Mouse (Mus musculus) liver, embryonic 14.5 days (tissue): ENCODE measurements around the gene C530008M17Rik. TPM values are rescaled to one million over a fixed set of nuclear protein-coding genes. Genes with fewer than 3 reads are reported as not detected.

ENCODE experiments used
- ATAC-seq: fragments of 200-750 bp; cut with Nextera tagmentation; 2 replicates; pipeline ENCODE4 v1.8.0; 2017; ENCODE audit warnings: moderate number of reproducible peaks, mild to moderate bottlenecking, moderate library complexity; ENCODE audit not compliant: insufficient read depth
- DNase-seq, 3 experiments: peaks; one replicate each; pipeline ENCODE4 v3.0.0-alpha.2; 2012 to 2013; ENCODE audit warnings: low read depth in 3 of 3, low spot score in 3 of 3
- H3K27ac ChIP-seq: fragments of 300-500 bp; sonication (generic); 2 replicates; pipeline ENCODE4 v1.5.1; 2014; ENCODE audit warnings: moderate library complexity, mild to moderate bottlenecking, control low read depth, inconsistent platforms
- H3K27me3 ChIP-seq: fragments of 300-500 bp; sonication (generic); 2 replicates; pipeline ENCODE4 v1.6.1; 2014; ENCODE audit warnings: mild to moderate bottlenecking, low read length, moderate library complexity; ENCODE audit not compliant: control insufficient read depth, insufficient read depth
- H3K36me3 ChIP-seq: fragments of 300-500 bp; sonication (generic); replicated peaks from 2 replicates; pipeline ENCODE4 v1.6.1; 2014; ENCODE audit warnings: low read depth; ENCODE audit not compliant: control insufficient read depth, insufficient read depth
- H3K4me1 ChIP-seq, 2 experiments: fragments of 200-500 bp in 1 of 2; fragments of 300-500 bp in 1 of 2; sonication (generic) in 1 of 2; replicated peaks; 2 replicates each; pipeline ENCODE4 v1.6.1; 2012 to 2014; ENCODE audit warnings: antibody characterized with exemption in 1 of 2, inconsistent platforms in 1 of 2, low read length in 1 of 2; ENCODE audit not compliant: control insufficient read depth in 2 of 2, insufficient read depth in 2 of 2
- H3K4me2 ChIP-seq: fragments of 300-500 bp; sonication (generic); 2 replicates; pipeline ENCODE4 v1.6.1; 2014; ENCODE audit warnings: low read depth, mild to moderate bottlenecking, control low read depth, moderate library complexity
- H3K4me3 ChIP-seq, 2 experiments: fragments of 200-500 bp in 1 of 2; fragments of 300-500 bp in 1 of 2; sonication (generic) in 1 of 2; 2 replicates each; pipeline ENCODE4 v1.5.1; 2012 to 2014; ENCODE audit warnings: low read depth in 2 of 2, low read length in 2 of 2, mild to moderate bottlenecking in 2 of 2, control low read depth in 1 of 2, inconsistent platforms in 1 of 2, moderate library complexity in 1 of 2; ENCODE audit not compliant: insufficient read depth in 1 of 2
- H3K9ac ChIP-seq: fragments of 300-500 bp; sonication (generic); replicated peaks from 2 replicates; pipeline ENCODE4 v1.6.1; 2014; ENCODE audit warnings: mild to moderate bottlenecking, control low read depth, moderate library complexity
- H3K9me3 ChIP-seq: fragments of 300-500 bp; sonication (generic); 2 replicates; pipeline ENCODE4 v1.6.1; 2016; ENCODE audit warnings: low read length, mixed read lengths; ENCODE audit not compliant: control insufficient read depth
- CTCF ChIP-seq: IDR thresholded peaks from 2 replicates; pipeline ENCODE4 v1.5.1; 2016; ENCODE audit warnings: antibody characterized with exemption, low read depth, control low read depth
- EP300 ChIP-seq: IDR thresholded peaks from 2 replicates; pipeline ENCODE4 v1.6.1; 2016; ENCODE audit warnings: antibody characterized with exemption, low read depth
- WGBS: fragments of 180-500 bp; shearing (Covaris S2); extraction: QIAGEN DNeasy Blood & Tissue Kit; methylation state at CpG from one replicate; pipeline ENCODE4 v1.1.7; 2014; ENCODE audit not compliant: insufficient replicate concordance; 5-methylcytosine and 5-hydroxymethylcytosine counted together
- polyA plus RNA-seq, 2 experiments: library from polyadenylated mRNA; depleted of rRNA in 1 of 2; stranded (reverse) in 1 of 2; unstranded in 1 of 2; fragments of >200 nt; fragmentation: Nextera tagmentation in 1 of 2; extraction: Ambion mirVana in 1 of 2; gene quantifications; 2 replicates each; pipeline versions ENCODE4 v1.2.1 to v1.2.3; 2012 to 2014

Gene C530008M17Rik
- polyA plus RNA-seq, 2 experiments = 4.3 to 7.7 TPM

DNA sequence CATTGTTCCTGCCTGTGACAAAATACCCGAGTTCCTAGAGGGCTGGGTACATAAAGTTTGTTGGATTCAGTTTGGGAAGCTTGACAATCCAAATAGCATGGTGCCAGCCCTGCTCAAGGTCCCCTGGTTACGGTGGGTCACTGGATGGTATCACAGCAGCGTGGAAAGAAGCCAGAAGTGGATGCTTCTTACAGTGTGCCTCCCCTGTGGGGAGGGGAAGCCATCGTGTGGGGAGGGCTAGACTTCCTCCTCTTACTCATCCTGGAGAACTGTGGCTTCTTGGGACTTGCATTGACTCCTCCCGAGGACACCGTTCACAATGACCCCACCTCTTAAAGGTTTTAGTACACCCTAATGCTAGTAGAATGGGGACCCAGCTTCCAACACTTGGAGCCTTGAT, 183.5 kb downstream of the C530008M17Rik start:
- no peak for ATAC-seq
- Histone ChIP-seq H3K9ac (no peak overlapping the region), H3K27me3 (no peaks in the 10 kb centered on the region), H3K4me1 (no peaks in the 10 kb centered on the region), H3K27ac (no peak overlapping the region), H3K9me3 (no peaks in the 10 kb centered on the region), H3K4me3 (no peak overlapping the region), H3K36me3 (no peaks in the 10 kb centered on the region), H3K4me2 (no peak overlapping the region)
- 64% methylated on average over 6 of the region's 6 CpGs for WGBS
- TF ChIP-seq EP300 = no peak
- no peak for TF ChIP-seq CTCF
- DNase-seq = no peak

DNA sequence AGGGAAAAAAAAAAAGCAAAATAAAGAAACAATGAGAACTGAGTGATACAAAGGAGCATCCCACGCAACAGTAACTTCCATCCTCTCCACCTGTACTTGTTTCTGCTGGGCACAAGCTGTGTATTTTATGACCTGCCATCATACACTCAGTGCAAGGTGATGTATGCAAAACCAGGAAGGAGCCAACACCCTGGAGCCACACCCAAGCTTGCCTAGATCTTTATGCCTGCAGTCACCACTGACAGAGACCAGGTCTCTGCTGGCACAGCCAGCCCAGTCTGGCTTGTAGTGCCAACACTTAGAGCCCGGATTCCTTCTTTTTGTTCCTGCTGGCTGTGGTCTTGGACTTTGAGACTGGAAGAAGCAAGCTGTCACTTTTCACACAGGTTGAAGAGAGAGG, 185.5 kb downstream of the C530008M17Rik start:
- no peak for DNase-seq
- Histone ChIP-seq H3K27me3 (no peaks in the 10 kb centered on the region), H3K9me3 (no peaks in the 10 kb centered on the region), H3K36me3 (no peaks in the 10 kb centered on the region), H3K4me1 (no peaks in the 10 kb centered on the region), H3K4me2 (no peak overlapping the region), H3K9ac (no peak overlapping the region), H3K27ac (no peak overlapping the region), H3K4me3 (no peak overlapping the region)
- no peak for TF ChIP-seq CTCF
- no peak for TF ChIP-seq EP300
- 73% methylated on average over 2 of the region's 2 CpGs for WGBS
- ATAC-seq = no peak

DNA sequence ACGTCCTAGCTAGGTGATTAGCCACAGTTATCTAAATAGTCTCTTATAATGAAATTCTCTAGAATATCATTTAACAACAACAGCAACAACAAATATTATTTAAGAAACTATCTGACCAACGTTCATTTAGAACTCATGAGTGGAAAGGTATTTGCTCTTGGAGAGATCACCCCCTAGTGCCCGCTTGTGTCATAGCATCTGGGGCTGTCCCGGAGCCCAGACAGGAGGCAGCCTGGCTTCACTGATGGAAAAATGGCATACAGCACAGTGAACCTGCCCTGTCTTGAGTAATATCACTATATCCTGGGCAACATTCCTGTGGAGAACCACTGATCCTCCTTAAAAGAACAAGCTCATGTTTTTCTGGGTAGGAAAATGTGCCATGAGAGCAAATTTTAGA, 187.1 kb downstream of the C530008M17Rik start:
- Histone ChIP-seq H3K4me1 (no peaks in the 10 kb centered on the region), H3K36me3 (no peaks in the 10 kb centered on the region), H3K27ac (no peak overlapping the region), H3K9ac (no peak overlapping the region), H3K27me3 (no peaks in the 10 kb centered on the region), H3K9me3 (no peaks in the 10 kb centered on the region), H3K4me2 (no peak overlapping the region), H3K4me3 (no peak overlapping the region)
- WGBS = 16% methylated on average over 4 of the region's 4 CpGs
- ATAC-seq = no peak
- TF ChIP-seq CTCF = peak; percentile 86
- no peak for TF ChIP-seq EP300
- DNase-seq = peak; percentile 23 to 33 (median 28)

DNA sequence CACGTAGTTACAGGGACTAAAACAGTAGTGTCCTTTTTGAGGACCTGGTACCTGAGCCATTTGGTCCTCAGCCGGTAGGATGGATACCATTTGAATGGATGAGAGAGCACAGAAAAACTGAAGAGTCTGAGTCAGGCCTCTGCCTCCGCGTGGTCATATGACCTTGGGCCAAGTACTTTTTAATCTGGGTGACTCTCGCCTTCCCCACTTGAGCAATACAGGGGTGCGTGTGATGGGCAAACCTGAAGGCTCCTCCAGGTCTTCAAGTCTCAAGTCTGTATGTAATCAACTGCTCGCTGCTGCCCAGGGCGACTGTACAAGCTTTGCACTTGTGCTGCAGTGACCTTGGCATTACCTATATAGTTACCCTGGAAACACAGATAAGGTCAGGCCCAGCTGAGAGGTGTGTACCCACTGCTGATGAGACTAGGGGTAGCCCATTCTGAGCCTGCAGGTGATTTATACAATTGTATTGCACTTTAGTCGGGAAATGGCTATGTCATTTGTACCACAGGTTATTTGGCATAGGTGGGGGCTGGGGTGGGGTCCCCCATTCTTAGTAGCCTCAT, 187.6 kb downstream of the C530008M17Rik start:
- ATAC-seq (no peak), DNase-seq (no peak)
- Histone ChIP-seq H3K4me2 (no peak overlapping the region), H3K9me3 (no peaks in the 10 kb centered on the region), H3K27ac (no peak overlapping the region), H3K27me3 (no peaks in the 10 kb centered on the region), H3K4me1 (no peaks in the 10 kb centered on the region), H3K4me3 (no peak overlapping the region), H3K9ac (no peak overlapping the region), H3K36me3 (no peaks in the 10 kb centered on the region)
- no peak for TF ChIP-seq EP300
- TF ChIP-seq CTCF = no peak
- WGBS = 72% methylated on average over 9 of the region's 9 CpGs

DNA sequence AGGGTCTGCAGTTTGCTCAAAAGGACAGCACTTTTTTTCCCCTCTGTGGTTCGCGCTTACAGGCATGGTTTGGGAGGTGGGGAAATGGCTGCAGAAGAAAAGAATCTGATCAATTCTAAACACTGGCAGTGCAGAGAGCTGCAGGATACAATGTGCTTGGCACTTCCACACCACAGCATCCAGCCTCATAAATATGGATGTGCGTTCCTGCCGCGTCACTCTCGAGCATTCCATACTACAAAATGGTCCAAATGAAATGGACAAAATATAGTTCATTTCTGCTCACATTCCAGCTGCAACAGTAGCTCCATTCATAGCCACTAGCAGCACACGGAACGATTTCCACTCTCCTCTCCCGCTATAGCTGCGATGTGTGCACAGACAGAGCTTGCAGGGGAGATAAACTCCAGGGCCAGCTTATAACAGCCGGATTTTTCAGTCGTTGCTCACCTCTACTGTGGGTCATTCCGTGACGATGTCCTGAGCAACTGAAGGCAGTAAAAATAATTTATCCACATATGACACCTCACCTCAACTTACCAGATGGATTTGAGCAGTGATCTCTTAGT, 188.4 kb downstream of the C530008M17Rik start:
- H3K27ac ChIP-seq = no peak overlapping the region
- no peak overlapping the region for H3K4me3 ChIP-seq
- no peak for TF ChIP-seq EP300
- TF ChIP-seq CTCF = no peak
- H3K9ac ChIP-seq = no peak overlapping the region
- no peak for DNase-seq
- H3K4me2 ChIP-seq = no peak overlapping the region
- no peaks in the 10 kb centered on the region for H3K9me3 ChIP-seq
- no peaks in the 10 kb centered on the region for H3K4me1 ChIP-seq
- no peaks in the 10 kb centered on the region for H3K36me3 ChIP-seq
- no peak for ATAC-seq
- 79% methylated on average over 14 of the region's 14 CpGs for WGBS
- no peaks in the 10 kb centered on the region for H3K27me3 ChIP-seq
